Comparison of ENCODE assay signal across 25 mouse cellular contexts in genomic region chr5:128677861-128678260, GRCm38 (mm10). TPM values are rescaled to one million over a fixed set of nuclear protein-coding genes. Genes with fewer than 3 reads are reported as not detected.
DNase-seq lines count a peak whose midpoint lies in the region; ATAC-seq and TF ChIP-seq lines count a peak whose summit lies in the region.
"Had no signal": no experiment of that assay in that cellular context is flagged by ENCODE, and none has a peak within 500 bp of the region (broad histone marks: within the 10 kb centered on the region; RNA-seq: fewer than 3 reads in every experiment).

No protein-coding gene starts in this region.

- H3K9ac ChIP-seq in lung, embryonic 14.5 days: no peak overlapping the region
- no peak overlapping the region for H3K9ac ChIP-seq in stomach, postnatal 0 days (ENCODE audit: low read length)
- H3K9ac ChIP-seq: embryonic facial prominence, embryonic 15.5 days; hindbrain, embryonic 13.5 days had no signal

- no peak for TF ChIP-seq CTCF in lung, embryonic 14.5 days (IDR thresholded peaks at IDR 0.05; ENCODE audit: low read depth)
- no peak for TF ChIP-seq CTCF in lung, adult 2 months (IDR thresholded peaks at IDR 0.05; ENCODE audit: insufficient read depth, low read length)
- TF ChIP-seq CTCF in stomach, postnatal 0 days (IDR thresholded peaks at IDR 0.05; ENCODE audit: low read depth): no peak

- ATAC-seq in lung, embryonic 14.5 days (ENCODE audit: insufficient read depth): peak; percentile 88
- peak; percentile 40; the same call in 1 of the 2 replicates for ATAC-seq in stomach, postnatal 0 days (ENCODE audit: low FRiP score, low TSS enrichment)
- ATAC-seq: forebrain, embryonic 14.5 days had no signal

- 0 out of 2 replicates have a peak overlapping the region, but pooled peaks have one; percentile 4 for H3K4me2 ChIP-seq in lung, embryonic 14.5 days
- H3K4me2 ChIP-seq in stomach, postnatal 0 days (replicated peaks; ENCODE audit: low read depth): no peak overlapping the region
- H3K4me2 ChIP-seq: embryonic facial prominence, embryonic 15.5 days; hindbrain, embryonic 13.5 days had no signal

- DNase-seq in lung, embryonic 14.5 days: peak; percentile 84
- no peak for DNase-seq in lung, adult 2 months
- peak; percentile 61 for DNase-seq in lung, postnatal 10 days
- DNase-seq in lung, postnatal 4 days: peak; percentile 36 to 47
- no peak for DNase-seq in stomach, postnatal 0 days (ENCODE audit: low spot score)
- DNase-seq in cerebellum, adult 11-12 months: no peak
- no peak for DNase-seq in testis, postnatal 10 days (ENCODE audit: low spot score)
- DNase-seq in urinary bladder, adult 18-20 months (ENCODE audit: low spot score in 2 of 2): no peak
- DNase-seq: adrenal gland, postnatal 25 days; cerebellum, adult 2 months; cerebellum, postnatal 14 days; embryo, embryonic 11 days; gastrocnemius, adult 2 months; gastrocnemius, postnatal 25 days; heart, postnatal 10 days; heart, postnatal 4 days had no signal

- no peak overlapping the region for H3K4me3 ChIP-seq in lung, embryonic 14.5 days (ENCODE audit: low read depth, low read length)
- no peak overlapping the region for H3K4me3 ChIP-seq in lung, adult 2 months (replicated peaks; ENCODE audit: extremely low read depth, low read depth, low read length)
- H3K4me3 ChIP-seq in stomach, postnatal 0 days (ENCODE audit: low read depth, low read length): no peak overlapping the region
- H3K4me3 ChIP-seq: embryonic facial prominence, embryonic 15.5 days; erythroblast, embryonic 14.5 days; forebrain, embryonic 10.5 days; gastrocnemius, adult 2 months; heart, embryonic 10.5 days; hindbrain, embryonic 13.5 days had no signal

- H3K36me3 ChIP-seq in lung, embryonic 14.5 days (ENCODE audit: insufficient read depth): no peaks in the 10 kb centered on the region
- no peaks in the 10 kb centered on the region for H3K36me3 ChIP-seq in stomach, postnatal 0 days (ENCODE audit: control insufficient read depth, insufficient read depth, low read length)
- H3K36me3 ChIP-seq: embryonic facial prominence, embryonic 15.5 days; forebrain, embryonic 10.5 days; heart, embryonic 10.5 days; hindbrain, embryonic 13.5 days had no signal

- no peaks in the 10 kb centered on the region for H3K9me3 ChIP-seq in lung, embryonic 14.5 days (ENCODE audit: low read depth, low read length)
- H3K9me3 ChIP-seq in stomach, postnatal 0 days (ENCODE audit: control insufficient read depth, low read length): no peaks in the 10 kb centered on the region
- H3K9me3 ChIP-seq: embryonic facial prominence, embryonic 15.5 days; forebrain, embryonic 10.5 days; heart, embryonic 10.5 days; hindbrain, embryonic 13.5 days had no signal

- peak overlapping the region; percentile 72; the same call in 1 of the 2 replicates for H3K27ac ChIP-seq in lung, embryonic 14.5 days (ENCODE audit: low read depth)
- no peak overlapping the region for H3K27ac ChIP-seq in stomach, postnatal 0 days (replicated peaks)
- H3K27ac ChIP-seq: embryonic facial prominence, embryonic 15.5 days; forebrain, embryonic 10.5 days; gastrocnemius, adult 2 months; heart, embryonic 10.5 days; hindbrain, embryonic 13.5 days had no signal

- H3K27me3 ChIP-seq in lung, embryonic 14.5 days (ENCODE audit: insufficient read depth, low read length): no peaks in the 10 kb centered on the region
- no peaks in the 10 kb centered on the region for H3K27me3 ChIP-seq in stomach, postnatal 0 days (ENCODE audit: control insufficient read depth, insufficient read depth, low read length)
- H3K27me3 ChIP-seq: embryonic facial prominence, embryonic 15.5 days; hindbrain, embryonic 13.5 days had no signal

- 48% methylated on average over 6 of the region's 6 CpGs for WGBS in lung, embryonic 14.5 days
- 67% methylated on average over 6 of the region's 6 CpGs for WGBS in lung, adult 2 months
- 46% methylated on average over 6 of the region's 6 CpGs for WGBS in stomach, postnatal 0 days

- TF ChIP-seq POLR2A in lung, adult 2 months (IDR thresholded peaks at IDR 0.05; ENCODE audit: borderline replicate concordance, extremely low read depth, low read depth, low read length): no peak

- no peak for TF ChIP-seq EP300 in stomach, postnatal 0 days (optimal IDR thresholded peaks at IDR 0.05)

- H3K4me1 ChIP-seq in lung, embryonic 14.5 days (ENCODE audit: insufficient read depth): no peaks in the 10 kb centered on the region; the same call in 1 of the 2 replicates
- no peaks in the 10 kb centered on the region for H3K4me1 ChIP-seq in lung, adult 2 months (ENCODE audit: control insufficient read depth, insufficient read depth, low read length)
- H3K4me1 ChIP-seq in stomach, postnatal 0 days (replicated peaks; ENCODE audit: control insufficient read depth, insufficient read depth): no peaks in the 10 kb centered on the region
- H3K4me1 ChIP-seq: forebrain, embryonic 10.5 days; heart, embryonic 10.5 days; hindbrain, embryonic 13.5 days had no signal

RNA-seq across cellular contexts. Expression of gene Piwil1, which starts 24.5 kb away (rescaled TPM):
- not detected in 2 replicates for polyA plus RNA-seq in lung, embryonic 14.5 days (2014; fragmentation: Nextera tagmentation; extraction: Ambion mirVana)
- polyA plus RNA-seq in lung, adult 2 months (2012; rRNA removed): not detected in 2 replicates
- not detected in 2 replicates for polyA plus RNA-seq in stomach, postnatal 0 days (2015; fragmentation: Nextera tagmentation; extraction: Ambion mirVana)
- polyA plus RNA-seq: C2C12; embryonic facial prominence, embryonic 11.5 days; embryonic facial prominence, embryonic 15.5 days; erythroblast, embryonic 14.5 days; forebrain, embryonic 10.5 days; forebrain, embryonic 14.5 days; heart, embryonic 10.5 days; heart, embryonic 14.5 days had no signal

Comparison
In these comparisons a context has a peak if more than half of its experiments do, and no peak if none do; other contexts are left out.
1. DNase-seq: peak in lung, embryonic 14.5 days (single experiment), lung, postnatal 10 days (single experiment) and lung, postnatal 4 days (2 of 2); none in lung, adult 2 months (single experiment), stomach, postnatal 0 days (single experiment), cerebellum, adult 11-12 months (single experiment), testis, postnatal 10 days (single experiment) and urinary bladder, adult 18-20 months (0 of 2).